Mouse (Mus musculus): Measurements from ENCODE around the gene Zdhhc11. TPM values are rescaled to one million over a fixed set of nuclear protein-coding genes. Genes with fewer than 3 reads are reported as not detected.

Gene Zdhhc11
- total RNA-seq, 2 experiments from 2014 or later, result not detected

Small RNA genes lying within 50 kb of the gene (microRNA-seq; reads per million reads assigned to microRNA genes)
- 0 reads per million in 2 experiments for gene Gm25197

Other genes with a start within 250 kb of the Zdhhc11 start
- 100 to 1,000 TPM; 151 to 165 TPM for gene Slc12a7, start 230.8 kb upstream of the Zdhhc11 start, total RNA-seq (2021)
- gene Nkd2, start 116.2 kb upstream of the Zdhhc11 start, total RNA-seq (2021), result 1 to 10 TPM; 1.7 to 2.2 TPM
- 1 to 10 TPM in 1 of 2 experiments, under 1 TPM in 1; 0.62 to 1.4 TPM for gene Trip13, start 26.1 kb upstream of the Zdhhc11 start, total RNA-seq (2021)
- 10 to 100 TPM; 23.3 to 24.8 TPM for gene Brd9, start 26.0 kb upstream of the Zdhhc11 start, total RNA-seq (2021)
- gene Tppp, start 45.6 kb downstream of the Zdhhc11 start, total RNA-seq (2021), result 10 to 100 TPM; 17.2 to 24.1 TPM
- 1 to 10 TPM; 1.6 to 2.2 TPM for gene Cep72, start 98.4 kb downstream of the Zdhhc11 start, total RNA-seq (2021)
- gene Slc9a3, start 157.6 kb downstream of the Zdhhc11 start, total RNA-seq (2021), result under 1 TPM; 0.38 to 0.44 TPM
- gene Exoc3, start 244.9 kb downstream of the Zdhhc11 start, total RNA-seq (2021), result 10 to 100 TPM; 47.8 to 52.9 TPM

Measured in heart, postnatal 14 days (tissue).